Mouse (Mus musculus) heart, embryonic 15.5 days (tissue): Measurements from ENCODE around the gene Spx. TPM values are rescaled to one million over a fixed set of nuclear protein-coding genes. Genes with fewer than 3 reads are reported as not detected.

ENCODE experiments used
- ATAC-seq: fragments of 200-750 bp; cut with Nextera tagmentation; replicated peaks from 2 replicates; pipeline ENCODE4 v1.8.0; 2017; ENCODE audit warnings: low read depth, moderate TSS enrichment; ENCODE audit not compliant: insufficient number of reproducible peaks, insufficient read depth, low FRiP score
- H3K27ac ChIP-seq: fragments of 300-500 bp; sonication (generic); 2 replicates; pipeline ENCODE4 v1.5.1; 2015; ENCODE audit warnings: mild to moderate bottlenecking, inconsistent platforms
- H3K27me3 ChIP-seq: fragments of 300-500 bp; sonication (generic); 2 replicates; pipeline ENCODE4 v1.6.1; 2015; ENCODE audit warnings: inconsistent platforms
- H3K36me3 ChIP-seq: fragments of 300-500 bp; sonication (generic); 2 replicates; pipeline ENCODE4 v1.6.1; 2015; ENCODE audit warnings: mild to moderate bottlenecking, inconsistent platforms
- H3K4me1 ChIP-seq: fragments of 300-500 bp; sonication (generic); replicated peaks from 2 replicates; pipeline ENCODE4 v1.6.1; 2015; ENCODE audit warnings: inconsistent platforms
- H3K4me2 ChIP-seq: fragments of 300-500 bp; sonication (generic); 2 replicates; pipeline ENCODE4 v1.6.1; 2015; ENCODE audit warnings: inconsistent platforms, mild to moderate bottlenecking, moderate library complexity
- H3K4me3 ChIP-seq: fragments of 300-500 bp; sonication (generic); 2 replicates; pipeline ENCODE4 v1.5.1; 2015; ENCODE audit warnings: mild to moderate bottlenecking, inconsistent platforms
- H3K9ac ChIP-seq: fragments of 300-500 bp; sonication (generic); 2 replicates; pipeline ENCODE4 v1.6.1; 2015; ENCODE audit warnings: mild to moderate bottlenecking, inconsistent platforms
- H3K9me3 ChIP-seq: fragments of 300-500 bp; sonication (generic); replicated peaks from 2 replicates; pipeline ENCODE4 v1.6.1; 2016; ENCODE audit warnings: inconsistent platforms
- WGBS: fragments of 180-500 bp; shearing (Covaris S2); methylation state at CpG from one replicate; pipeline ENCODE4 v1.1.7; 2015; ENCODE audit warnings: mixed read lengths; 5-methylcytosine and 5-hydroxymethylcytosine counted together
- polyA plus RNA-seq: library from polyadenylated mRNA; unstranded; fragments of >200 nt; fragmentation: Nextera tagmentation; extraction: Ambion mirVana; gene quantifications from 2 replicates; pipeline ENCODE4 v1.2.1, GENCODE M21; 2015

The Spx gene
- polyA plus RNA-seq, 1 experiment from 2014 or later, result 0.14 TPM

DNA sequence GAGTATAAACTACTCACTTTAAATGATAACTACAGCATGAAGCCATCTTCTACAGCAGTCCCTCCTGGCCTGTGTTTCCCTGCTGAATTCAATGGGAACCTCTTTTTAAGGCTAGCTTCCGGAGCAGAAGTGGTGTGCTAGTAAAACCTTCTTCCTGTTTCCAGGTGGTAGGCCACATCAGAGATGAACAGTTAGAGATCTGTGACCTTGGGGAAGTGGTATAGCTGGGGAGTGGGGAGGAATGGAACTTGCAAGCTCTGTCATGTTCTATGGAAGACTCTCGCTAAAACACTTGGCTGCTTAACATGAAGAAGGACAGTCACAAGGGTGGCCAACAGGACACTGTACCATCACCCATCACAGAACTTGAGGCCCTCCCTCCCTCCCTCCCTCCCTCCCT lies 40.1 kb downstream of the Spx start:
- WGBS, result 75% methylated on average over 2 of the region's 2 CpGs
- H3K27ac ChIP-seq, result no peak overlapping the region
- H3K27me3 ChIP-seq, result no peaks in the 10 kb centered on the region
- no peak for ATAC-seq
- H3K9ac ChIP-seq, result no peak overlapping the region
- H3K4me3 ChIP-seq, result no peak overlapping the region
- H3K4me1 ChIP-seq, result no peaks in the 10 kb centered on the region
- H3K4me2 ChIP-seq, result no peak overlapping the region
- H3K36me3 ChIP-seq, result no peaks in the 10 kb centered on the region
- H3K9me3 ChIP-seq, result no peaks in the 10 kb centered on the region

DNA sequence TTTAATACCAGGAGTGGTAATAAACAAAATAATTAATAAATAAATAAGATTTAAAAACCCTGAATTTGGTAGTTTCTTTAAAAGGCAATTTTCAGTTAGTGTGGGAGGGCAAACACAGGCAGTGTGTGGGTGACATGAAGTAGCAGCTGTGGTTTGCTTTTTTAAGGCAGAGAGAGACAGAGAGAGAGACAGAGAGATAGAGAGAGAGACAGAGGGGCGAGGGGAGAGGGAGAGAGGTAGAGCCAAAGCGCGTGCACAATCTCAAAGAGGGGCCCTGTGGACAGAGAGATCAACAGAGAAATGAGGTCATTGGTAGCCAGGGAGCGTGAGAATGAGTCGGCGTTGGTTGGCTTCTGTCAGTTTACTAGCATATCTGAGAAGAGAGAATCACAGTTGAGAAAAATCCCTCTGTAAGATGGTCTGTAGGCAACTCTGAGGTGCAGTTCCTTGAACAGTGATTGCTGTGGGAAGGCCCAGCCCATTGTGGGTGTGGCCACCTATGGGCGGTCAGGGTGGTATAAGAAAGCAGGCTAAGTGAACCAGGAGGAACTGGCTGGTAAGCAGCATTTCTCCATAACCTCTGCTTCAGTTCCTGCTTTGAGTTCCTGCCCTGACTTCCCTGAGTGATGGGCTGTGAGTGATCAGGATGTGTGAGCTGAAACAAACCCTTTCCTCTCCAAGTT lies 42.2 kb downstream of the Spx start:
- 49% methylated on average over 7 of the region's 7 CpGs for WGBS
- Histone ChIP-seq H3K9me3 (no peaks in the 10 kb centered on the region), H3K9ac (no peak overlapping the region), H3K27me3 (no peaks in the 10 kb centered on the region), H3K36me3 (no peaks in the 10 kb centered on the region), H3K27ac (no peak overlapping the region), H3K4me2 (no peak overlapping the region), H3K4me3 (no peak overlapping the region), H3K4me1 (no peaks in the 10 kb centered on the region)
- no peak for ATAC-seq

DNA sequence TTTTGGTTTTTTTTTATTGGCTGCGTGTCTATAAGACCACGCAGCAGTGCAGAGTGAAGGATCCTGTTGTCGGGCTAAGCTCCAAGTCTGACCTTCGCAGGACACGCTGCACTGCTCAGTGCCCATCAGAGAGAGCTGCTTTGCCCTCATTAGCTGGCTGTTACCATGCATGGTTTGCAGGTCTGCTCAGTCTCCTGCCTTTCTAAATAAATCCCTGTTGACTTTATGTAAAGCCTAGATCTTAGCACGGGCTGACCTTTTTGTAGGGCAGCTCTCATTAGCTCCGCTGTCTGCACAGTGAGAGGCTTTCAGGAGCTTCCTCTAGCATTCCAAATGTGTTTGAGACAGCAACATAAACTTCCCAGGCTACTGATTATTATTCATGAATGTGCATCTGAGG lies 44.8 kb downstream of the Spx start:
- H3K4me2 ChIP-seq, result no peak overlapping the region
- no peak overlapping the region for H3K4me3 ChIP-seq
- no peak overlapping the region for H3K9ac ChIP-seq
- no peaks in the 10 kb centered on the region for H3K27me3 ChIP-seq
- H3K36me3 ChIP-seq, result no peaks in the 10 kb centered on the region
- 58% methylated on average over 7 of the region's 7 CpGs for WGBS
- no peak overlapping the region for H3K27ac ChIP-seq
- ATAC-seq, result no peak
- H3K9me3 ChIP-seq, result no peaks in the 10 kb centered on the region
- H3K4me1 ChIP-seq, result no peaks in the 10 kb centered on the region

DNA sequence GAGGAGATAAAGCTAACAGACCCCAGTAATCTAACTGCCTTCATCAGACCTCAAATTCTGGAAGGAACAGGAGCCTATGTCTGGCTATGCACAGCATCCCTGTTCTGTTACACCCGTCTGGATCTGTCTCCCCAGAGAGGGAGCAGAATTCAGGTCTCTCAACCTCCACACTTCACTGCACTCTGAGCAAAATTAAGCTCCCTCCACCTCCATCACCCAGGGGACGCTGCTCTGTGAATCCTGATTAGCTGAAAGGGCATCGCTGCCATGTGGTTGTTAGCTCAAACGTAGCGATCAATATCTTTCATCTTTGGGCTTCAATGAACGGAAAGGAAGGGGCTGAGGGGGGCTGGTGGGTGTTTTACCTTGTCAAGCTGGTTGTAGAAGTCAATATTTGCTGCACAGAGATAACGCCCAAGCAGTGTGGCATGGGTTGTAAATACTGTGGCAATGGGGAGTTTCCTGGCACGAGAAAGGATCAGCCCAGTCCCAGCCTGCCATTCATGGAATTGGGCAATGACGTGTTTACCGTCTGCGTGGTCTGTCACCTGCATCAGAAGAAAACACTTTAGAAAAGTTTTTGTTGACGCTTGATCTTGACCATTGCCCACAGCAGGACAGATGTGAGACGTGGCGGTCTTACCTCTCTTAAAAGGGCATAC lies 45.9 kb downstream of the Spx start:
- Histone ChIP-seq H3K9ac (no peak overlapping the region), H3K9me3 (no peaks in the 10 kb centered on the region), H3K4me1 (no peaks in the 10 kb centered on the region), H3K27me3 (no peaks in the 10 kb centered on the region), H3K4me2 (no peak overlapping the region), H3K36me3 (no peaks in the 10 kb centered on the region), H3K27ac (no peak overlapping the region), H3K4me3 (no peak overlapping the region)
- no peak for ATAC-seq
- 74% methylated on average over 14 of the region's 14 CpGs for WGBS

DNA sequence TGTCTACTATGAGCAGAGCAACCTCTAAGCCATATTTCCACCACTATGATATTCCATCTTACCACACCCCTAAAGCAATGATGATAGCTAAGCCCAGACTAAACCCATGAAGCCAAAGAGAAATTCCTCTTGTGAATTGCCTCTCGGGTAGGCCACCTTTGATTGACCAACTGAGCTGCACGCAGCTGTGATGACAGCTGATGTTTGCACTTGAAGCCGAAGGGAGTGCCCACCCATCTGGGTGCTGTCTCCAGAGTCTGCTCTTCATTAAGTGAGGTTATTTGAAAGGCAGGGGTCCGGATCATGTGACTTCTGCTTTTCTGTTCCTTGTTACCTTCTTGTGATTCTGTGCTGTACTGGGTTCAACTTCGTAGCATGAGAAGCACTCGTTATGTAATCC lies 49.0 kb downstream of the Spx start:
- Histone ChIP-seq H3K27ac (no peak overlapping the region), H3K4me1 (no peaks in the 10 kb centered on the region), H3K9me3 (no peaks in the 10 kb centered on the region), H3K9ac (no peak overlapping the region), H3K4me2 (no peak overlapping the region), H3K36me3 (no peaks in the 10 kb centered on the region), H3K27me3 (no peaks in the 10 kb centered on the region), H3K4me3 (no peak overlapping the region)
- ATAC-seq, result no peak
- WGBS, result 63% methylated on average over 6 of the region's 6 CpGs

Other genes starting within 250 kb of the Spx start
- 0.14 TPM in 1 of 2 replicates, not detected in the other for gene Slco1a6, start 204.9 kb upstream of the Spx start, polyA plus RNA-seq
- gene Iapp, start 115.0 kb upstream of the Spx start, polyA plus RNA-seq, result not detected in 2 replicates
- 0.28 TPM in 1 of 2 replicates, not detected in the other for gene Slco1a5, start 90.5 kb upstream of the Spx start, polyA plus RNA-seq
- 12.0 and 13.0 TPM in 2 replicates for gene Pyroxd1, start 67.8 kb upstream of the Spx start, polyA plus RNA-seq
- 16.2 and 19.1 TPM in 2 replicates for gene Recql, start 26.4 kb upstream of the Spx start, polyA plus RNA-seq
- gene Golt1b, start 26.2 kb upstream of the Spx start, polyA plus RNA-seq, result 58.3 and 61.4 TPM in 2 replicates
- gene Gys2, start 59.7 kb downstream of the Spx start, polyA plus RNA-seq, result 0.16 TPM in 1 of 2 replicates, not detected in the other
- gene Ldhb, start 94.5 kb downstream of the Spx start, polyA plus RNA-seq, result 1,301 and 1,466 TPM in 2 replicates
- gene Kcnj8, start 158.2 kb downstream of the Spx start, polyA plus RNA-seq, result 16.1 and 16.2 TPM in 2 replicates